Mouse (Mus musculus) CD4-positive helper T cell, adult 2 months (primary cell): ENCODE measurements around the gene Sec1.

Source experiments
- DNase-seq: peaks from one replicate; pipeline ENCODE4 v3.0.0-alpha.2; 2012; ENCODE audit warnings: low read depth, missing footprints, low spot score

Gene Sec1

DNA sequence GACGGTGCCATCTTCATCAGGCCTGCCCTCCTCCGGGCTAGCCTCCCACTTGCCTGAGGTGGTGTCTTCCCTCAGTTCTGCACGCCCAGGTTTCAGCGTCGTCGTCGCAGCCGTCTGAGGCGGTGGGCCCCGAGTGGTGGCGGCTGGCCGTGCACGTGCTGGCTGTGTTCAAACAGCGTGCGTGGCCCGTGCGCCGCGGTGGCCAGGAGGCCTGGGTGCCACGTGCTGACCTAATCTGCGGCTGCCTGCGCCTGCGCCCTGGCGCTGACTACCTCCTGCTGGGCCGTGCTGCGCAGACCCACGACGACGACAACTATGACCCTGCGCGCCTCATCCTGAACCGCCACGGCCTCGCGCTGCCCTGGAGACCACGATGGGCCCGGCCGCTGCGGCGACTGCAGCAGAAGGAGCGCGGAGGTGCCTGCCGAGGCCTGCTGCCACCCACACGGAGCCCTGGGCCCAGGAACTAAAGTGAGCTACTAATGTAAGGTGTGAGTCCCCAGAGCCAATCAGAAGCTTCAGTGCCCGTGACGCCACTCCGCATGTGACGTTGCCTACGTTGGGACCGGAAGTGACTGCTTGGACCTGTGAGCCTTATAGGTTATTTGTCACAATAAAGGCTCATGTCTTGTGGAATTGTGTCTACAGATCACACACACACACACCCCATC, at the start of gene Sec1:
TSS of gene Sec1 (minus strand) at position 482 of the 671 bp plus-strand sequence.
- no peak for DNase-seq

DNA sequence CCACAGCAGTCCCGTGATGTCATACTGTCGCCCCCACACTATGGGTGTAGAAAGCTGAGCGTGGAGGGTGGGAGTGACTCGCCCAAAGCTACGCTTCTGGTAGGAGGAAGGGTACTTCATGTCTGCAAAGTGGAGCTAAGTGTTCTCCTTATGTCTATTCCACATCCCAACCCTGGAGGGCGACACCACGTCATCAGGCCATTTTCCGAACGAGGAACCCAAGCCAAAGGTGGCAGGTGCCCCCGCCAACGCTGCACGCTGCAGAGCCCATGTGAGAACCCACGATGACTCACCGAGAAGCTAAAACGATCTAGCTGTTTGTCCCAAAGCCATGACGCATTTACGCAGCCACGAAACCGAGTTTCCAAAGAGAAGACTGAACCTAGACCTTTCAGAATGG, 48.1 kb upstream of the Sec1 start:
- peak; percentile 89 for DNase-seq

DNA sequence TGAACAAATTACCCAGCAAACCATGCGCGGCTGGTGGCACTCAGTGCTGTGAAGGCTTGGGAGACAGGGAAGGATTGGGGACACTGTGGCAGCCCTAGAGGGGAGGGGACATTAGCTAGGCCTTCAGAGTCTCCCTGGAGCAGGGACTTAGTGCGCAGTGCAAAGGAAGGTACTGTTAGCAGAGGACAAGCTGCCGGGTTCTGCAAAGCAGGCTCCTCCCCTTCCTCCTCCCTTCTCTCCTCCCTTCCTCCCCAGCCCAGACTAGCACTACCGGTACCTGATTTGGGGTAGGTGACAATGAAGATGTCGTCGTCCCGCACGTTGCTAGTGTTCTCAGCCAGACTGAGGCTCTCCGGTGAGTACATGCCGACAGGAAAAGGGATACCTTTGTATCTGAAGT, 47.6 kb upstream of the Sec1 start:
- DNase-seq, result peak; percentile 86

DNA sequence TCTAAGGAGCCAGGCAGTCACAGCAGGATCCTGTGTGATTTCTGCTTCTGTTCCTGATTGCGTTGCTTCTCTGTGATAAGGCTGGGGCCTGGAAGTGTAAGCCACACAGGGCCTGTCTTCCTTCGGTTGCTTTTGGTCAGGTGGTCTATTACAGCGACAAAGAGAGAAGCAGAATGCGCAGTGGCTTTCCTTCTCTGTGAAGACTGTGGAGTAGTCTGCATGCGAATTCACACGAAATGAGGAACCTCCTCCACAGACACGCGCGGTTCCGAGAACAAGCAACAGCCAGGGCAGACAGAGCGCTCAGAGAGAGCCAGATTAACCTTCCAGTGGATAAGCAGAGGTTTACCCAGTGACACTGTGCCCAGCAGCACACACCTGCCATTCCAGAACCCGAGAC, 47.1 kb upstream of the Sec1 start:
- DNase-seq, result no peak

DNA sequence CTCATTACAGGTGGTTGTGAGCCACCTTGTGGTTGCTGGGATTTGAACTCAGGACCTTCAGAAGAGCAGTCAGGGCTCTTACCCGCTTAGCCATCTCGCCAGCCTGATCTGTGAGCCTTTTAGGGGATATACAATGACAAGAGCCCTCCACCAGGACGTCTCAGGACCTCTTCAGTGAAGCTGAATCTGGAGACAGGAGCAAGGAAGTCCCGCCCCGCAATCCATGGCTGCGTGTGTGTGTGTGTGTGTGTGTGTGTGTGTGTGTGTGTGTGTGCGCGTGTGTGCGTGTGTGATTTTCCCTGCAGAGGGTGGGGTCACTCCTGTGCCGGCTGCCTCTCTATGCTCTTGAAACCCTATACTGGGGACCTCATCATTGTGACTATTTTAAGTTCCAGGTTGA, 45.6 kb upstream of the Sec1 start:
- DNase-seq, result peak; percentile 42

DNA sequence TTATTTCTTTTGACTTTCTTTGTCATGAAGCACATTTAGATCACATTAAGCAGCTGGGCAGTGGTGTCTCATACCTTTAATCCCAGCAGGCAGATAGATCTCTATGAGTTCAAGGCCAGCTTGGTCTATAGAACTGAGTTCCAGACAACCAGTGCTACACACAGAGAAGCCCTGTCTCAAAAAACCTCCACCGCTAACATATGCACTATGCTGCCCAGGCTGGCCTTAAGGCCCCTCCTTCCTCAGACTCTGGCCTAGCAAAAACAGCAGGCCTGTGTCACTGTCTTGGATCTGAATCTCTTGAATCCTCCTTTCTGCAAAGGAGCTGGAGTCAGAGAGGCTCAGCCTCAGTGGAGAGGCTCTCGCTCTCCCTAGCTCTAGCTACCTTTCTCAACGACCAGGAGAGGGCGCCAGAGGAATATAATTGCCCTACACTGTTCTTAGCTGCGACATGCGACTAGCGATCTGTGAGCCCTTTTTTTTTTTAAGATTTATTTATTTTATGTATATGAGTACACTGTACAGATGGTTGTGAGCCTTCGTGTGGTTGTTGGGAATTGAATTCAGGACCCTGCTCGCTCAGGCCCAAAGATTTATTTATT, 45.1 kb upstream of the Sec1 start:
- DNase-seq, result peak; percentile 90

DNA sequence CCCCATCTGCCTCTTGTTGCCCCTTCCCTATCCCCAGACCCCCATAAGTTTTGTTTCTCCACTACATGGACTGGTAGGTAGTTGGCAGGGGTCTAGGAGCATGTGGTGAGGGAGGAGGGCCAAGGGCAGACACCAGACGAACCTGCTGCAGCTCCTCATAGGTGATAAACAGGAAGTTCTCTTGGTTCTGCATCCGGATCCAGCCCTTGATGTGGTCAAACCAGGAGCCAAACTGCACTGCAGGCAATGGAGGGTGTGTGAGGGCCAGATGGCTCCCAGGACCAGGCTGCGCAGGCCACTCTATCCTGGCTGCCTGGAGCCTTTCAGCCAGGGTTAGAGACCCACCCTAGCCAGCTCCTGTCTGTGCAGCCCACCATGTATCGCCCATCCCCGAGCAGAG, 39.3 kb upstream of the Sec1 start:
- DNase-seq, result peak; percentile 90

DNA sequence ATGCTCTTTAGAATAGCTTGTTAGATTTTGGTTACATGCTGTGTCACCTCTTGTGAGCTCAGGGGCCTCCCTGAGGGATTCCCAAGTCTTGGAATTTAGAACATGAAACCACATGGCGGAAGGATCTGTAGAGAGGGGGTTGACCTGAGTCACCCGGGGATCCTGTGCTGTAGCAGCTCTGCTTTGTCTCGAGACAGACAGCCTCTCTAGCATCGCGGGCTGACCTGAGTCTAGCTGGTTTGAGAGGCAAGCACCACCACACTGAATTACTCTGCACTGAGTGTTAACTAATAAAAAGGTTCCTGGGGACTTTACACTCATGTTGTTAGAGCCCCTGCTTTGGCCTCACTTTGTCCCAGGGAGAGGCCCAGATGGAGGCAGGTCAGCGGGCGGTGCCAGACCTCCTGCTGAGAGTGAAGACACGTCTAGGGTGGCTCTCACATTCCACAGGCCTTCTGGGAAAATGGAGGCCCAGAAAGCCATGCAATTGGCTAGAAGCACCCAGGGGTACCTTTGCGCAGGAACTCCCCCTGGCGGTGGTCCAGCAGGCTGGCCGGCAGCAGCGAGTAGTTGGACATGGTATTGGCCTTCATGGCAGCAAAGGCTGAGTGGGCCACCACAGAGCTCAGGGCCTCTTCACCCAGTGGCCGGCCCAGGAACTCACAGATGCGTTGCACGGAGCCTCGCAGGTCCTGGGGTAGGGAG, 36.7 kb upstream of the Sec1 start:
- peak; percentile 32 for DNase-seq

DNA sequence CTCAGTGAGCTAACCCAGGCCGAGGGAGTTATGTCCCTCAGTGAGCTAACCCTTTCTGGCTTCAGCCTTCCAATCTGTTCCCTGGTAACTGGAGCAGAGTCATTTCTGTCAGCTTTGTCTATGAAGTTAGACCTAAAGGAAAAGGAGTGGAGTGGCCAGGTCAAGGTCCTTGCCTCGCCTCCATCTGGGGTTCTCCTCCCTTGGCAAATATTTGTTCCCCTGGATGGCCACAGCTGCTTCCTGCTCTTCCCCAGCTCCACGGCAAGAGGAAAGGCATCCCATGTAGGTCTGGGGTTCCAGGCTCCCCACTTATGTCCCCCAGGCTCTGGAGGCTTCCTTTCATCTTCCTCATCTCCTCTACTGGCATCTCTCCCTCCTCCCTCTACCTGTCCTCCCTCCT, 33.4 kb upstream of the Sec1 start:
- no peak for DNase-seq

DNA sequence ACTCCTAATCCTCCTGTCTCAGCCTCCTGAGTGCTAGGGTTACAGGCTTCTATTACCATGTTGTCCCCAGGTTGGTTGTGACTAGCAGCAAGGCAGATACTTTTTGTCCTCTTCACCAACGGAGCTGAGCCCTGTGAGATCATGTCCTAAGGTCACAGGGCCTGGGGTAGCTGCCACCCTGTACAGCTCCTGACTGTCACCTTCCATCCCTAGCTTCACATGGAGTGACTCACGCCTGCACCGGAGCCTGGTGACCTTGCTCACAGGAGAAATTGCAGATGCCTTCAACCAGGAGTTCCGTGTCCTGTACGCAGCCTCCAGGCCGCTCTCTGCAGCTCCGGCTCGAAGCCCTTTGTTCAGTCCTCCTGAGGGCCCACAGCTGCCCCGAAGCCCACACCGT, 32.2 kb upstream of the Sec1 start:
- DNase-seq, result no peak

DNA sequence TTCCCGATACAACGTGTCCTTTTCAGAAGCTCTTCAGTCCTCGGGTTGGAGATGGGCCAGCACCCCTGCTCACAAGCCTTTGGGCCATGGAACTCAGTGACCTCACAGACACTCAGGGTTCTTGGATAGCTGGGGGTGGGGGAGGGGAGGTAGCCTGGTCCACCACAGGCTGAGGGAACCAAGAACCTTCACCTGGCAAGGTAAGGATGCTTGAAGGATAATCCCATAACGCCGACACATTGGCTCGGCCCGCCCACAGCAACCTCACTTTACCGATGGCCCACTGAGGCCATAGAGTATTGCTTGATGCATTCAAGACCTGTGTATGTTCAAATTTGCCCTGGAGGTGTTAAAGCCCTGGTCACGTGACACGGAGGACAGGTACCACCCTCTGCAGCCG, 31.5 kb upstream of the Sec1 start, which contains the start of gene Spaca4:
TSS of gene Spaca4 (minus strand) at position 101 of the 400 bp plus-strand sequence.
- DNase-seq, result no peak

DNA sequence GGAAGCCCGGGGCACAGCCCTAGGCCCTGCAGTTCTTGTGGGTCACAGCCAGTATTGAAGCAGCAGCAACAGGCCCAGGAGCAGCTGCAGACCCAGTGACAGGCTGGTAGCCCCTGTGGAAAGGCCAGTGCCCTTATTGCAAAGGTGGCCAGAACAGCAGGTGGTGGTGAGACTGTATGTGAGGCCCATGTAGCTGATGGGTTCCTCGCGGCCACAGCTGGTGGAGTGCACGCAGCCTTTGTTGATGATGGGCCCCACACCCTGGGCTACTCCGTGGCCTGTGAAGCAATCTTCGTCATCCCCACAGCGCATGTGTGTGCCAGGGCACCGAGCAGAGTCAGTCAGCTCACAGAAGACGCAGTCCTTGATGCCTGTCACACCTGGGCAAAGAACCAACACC, 30.9 kb upstream of the Sec1 start:
- DNase-seq, result no peak

DNA sequence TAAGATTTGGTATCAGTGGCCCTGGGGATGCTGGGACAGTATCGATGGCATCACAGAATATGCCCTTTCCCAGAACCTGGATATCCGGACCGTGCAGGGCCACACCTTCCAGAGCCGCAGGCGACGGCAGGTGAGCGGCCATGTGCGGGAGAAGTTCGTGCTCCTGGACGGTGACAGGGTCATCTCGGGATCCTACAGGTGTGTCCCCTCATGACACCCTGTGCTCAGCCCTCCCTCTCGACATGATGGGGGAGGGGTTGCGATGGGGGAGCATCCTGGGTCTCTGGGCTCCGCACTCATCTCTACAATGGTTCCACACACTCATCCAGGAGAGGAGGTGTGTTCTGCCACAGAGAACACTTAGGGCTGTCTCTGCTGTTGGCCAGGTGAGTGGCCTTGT, 29.6 kb upstream of the Sec1 start:
- DNase-seq, result no peak

DNA sequence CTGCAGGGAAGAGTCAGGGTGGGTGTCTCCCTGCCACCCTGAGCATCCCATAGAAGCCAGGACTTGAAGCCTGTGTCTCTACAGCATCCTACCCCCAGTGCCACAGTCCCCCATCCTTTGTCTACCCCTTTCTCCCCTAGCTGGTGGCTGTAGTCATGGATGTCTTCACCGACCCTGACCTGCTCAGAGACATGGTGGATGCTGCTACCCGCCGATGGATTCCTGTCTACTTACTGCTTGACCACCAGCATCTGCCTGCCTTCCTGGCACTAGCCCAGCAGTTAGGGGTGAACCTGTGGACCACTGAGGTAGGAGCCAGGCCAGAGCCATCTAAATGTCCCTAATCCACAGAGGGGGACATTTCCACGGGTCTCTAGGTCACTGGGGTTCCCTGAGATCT, 29.1 kb upstream of the Sec1 start:
- no peak for DNase-seq

DNA sequence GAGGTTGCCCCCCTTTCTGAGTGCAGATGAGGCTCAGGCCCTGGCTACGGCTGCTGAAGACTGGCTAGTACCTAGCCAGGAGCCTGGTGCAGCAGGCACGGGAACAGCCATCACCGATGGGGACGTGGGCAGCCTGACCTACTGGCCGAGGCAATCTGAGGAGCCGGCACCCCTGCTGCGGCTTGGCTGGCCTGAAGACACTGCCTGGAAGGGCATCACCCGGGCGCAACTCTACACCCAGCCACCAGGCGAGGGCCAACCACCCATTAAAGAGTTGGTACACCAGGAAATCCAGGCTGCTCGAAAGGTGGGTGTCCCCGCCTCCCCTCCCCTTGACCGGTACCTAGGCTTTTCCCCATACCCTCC, 28.1 kb upstream of the Sec1 start:
- no peak for DNase-seq

DNA sequence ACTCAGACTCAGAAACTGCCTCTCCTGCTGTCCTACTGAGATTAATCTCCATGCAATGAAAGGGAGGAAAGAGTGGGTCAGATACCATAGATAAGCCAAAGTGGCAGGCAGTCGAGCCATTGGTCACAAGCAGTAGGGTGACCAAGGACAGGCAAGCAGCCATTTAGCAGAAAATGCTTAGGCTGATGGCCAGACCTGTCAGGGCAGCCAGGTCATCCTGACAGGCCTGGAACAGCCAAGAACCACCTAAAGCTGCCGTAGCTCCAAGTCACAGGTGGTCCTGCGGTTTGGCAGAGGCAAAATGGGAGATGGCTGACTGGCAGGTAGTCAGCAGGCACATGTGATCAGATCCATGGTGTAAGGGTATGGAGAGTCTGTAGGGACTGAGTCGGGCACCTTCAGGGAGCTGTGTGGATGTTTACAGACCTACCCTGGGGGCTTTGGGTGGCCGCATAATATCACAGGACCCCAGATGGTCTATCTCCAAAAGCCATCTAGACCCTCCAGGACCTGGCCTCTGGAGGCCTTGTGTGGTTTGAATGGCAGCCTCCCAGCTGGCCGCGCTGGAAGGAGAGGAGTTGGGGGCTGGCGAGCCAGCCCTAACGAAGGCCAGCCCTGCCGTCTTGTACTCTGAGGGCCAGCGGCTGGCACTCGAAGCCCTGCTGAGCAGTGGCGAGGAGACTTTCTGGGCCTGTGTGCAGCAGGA, 27.6 kb upstream of the Sec1 start:
- DNase-seq, result no peak

DNA sequence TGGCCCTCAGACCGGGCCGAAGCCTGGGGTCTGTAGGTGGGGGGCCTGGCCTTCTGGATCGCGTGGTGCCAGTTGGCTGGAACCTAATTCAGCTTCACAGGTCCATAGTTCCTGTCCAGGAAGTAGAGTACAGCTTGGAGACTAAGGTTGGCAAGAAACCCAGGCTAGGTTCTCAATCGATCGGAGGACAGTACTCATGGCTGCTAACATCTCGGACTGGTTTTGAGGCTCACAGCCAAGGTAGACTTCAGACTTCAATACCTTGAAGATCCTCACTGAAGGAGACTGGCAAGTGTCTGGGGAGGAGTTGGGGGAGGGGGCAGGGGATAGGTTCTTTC, 27.0 kb upstream of the Sec1 start:
- DNase-seq, result no peak

DNA sequence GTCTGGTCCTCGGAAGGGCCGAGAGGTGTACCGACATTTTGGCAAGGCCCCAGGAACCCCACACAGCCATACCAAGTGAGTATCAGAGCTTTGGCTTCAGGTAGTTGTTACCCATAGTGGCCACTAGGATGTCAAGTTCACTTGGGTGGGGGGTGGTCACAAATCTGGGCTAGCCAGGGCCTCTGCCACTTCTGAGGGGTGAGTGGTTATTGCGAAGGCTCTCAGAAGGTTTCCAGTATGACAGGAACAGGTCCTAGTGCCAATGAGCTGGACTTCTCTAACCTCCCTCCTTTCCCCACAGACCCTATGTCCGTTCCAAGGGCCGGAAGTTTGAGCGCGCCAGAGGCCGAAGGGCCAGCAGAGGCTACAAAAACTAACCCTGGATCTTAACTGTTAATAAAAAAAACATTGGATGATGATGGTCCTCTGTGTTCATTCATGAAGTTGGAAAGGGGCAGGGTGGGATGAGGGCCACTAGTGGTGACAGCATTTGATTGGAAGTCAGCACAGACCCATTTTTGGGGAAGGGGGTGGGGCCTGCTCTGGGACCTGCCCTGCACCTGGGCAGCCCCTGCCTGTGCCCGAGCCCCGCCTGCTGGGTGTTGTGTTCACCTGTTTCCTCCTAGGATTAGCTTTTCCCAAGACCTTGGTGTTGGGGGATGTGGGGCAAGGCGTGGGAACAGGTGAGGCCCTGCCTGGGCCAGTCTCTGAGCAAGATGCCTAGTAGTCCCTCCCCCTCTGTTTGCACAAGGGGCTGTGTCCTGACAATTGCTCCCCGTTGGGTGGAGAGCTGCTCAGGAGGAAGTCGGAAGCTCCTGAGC, 26.4 kb upstream of the Sec1 start, which contains the start of gene Fam83e:
TSS of gene Fam83e (plus strand) at position 800 of the 821 bp plus-strand sequence.
- DNase-seq, result no peak

DNA sequence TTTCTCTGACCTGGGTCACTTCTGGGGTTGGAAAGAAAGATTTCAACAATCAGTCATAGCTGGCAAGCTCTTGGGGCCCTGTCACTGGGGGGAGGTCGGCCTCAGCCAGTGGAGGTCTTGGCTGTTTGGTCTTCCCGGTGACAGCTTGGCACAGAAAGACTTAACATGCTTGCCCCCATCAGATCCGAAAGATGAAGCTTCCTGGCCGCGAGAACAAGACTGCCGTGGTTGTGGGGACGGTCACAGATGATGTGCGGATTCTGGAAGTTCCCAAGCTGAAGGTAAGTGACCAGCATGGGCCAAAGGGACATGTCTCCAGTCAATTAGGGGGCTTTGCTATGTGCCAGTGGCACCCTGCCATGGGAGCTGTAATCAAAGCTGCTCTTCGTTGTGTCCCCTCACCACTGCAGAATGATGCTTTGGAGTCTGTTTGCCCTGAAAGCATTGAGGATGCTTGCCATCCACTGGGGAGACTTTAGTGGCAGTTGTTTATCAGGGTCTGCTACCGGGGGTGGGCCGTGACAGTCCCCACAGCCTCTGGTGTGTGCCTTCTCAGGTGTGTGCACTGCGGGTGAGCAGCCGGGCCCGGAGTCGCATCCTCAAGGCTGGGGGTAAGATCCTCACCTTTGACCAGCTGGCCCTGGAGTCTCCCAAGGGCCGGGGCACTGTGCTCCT, 25.7 kb upstream of the Sec1 start:
- no peak for DNase-seq

DNA sequence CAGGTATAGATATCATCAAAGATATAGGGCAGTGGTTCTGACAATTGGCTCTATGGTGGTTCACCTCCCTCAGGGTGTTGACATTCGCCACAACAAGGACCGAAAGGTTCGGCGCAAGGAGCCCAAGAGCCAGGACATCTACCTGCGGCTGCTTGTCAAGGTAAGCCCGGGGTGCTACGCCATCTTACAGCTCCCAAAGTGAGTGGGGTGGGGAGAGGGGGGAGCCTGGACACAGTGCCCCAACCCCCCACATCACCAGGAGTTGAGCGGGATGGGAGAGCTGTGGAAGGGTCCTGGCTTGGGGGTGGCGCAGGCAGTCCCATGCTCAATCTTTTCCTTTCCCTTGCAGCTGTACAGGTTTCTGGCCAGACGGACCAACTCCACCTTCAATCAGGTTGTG, 25.0 kb upstream of the Sec1 start:
- no peak for DNase-seq

DNA sequence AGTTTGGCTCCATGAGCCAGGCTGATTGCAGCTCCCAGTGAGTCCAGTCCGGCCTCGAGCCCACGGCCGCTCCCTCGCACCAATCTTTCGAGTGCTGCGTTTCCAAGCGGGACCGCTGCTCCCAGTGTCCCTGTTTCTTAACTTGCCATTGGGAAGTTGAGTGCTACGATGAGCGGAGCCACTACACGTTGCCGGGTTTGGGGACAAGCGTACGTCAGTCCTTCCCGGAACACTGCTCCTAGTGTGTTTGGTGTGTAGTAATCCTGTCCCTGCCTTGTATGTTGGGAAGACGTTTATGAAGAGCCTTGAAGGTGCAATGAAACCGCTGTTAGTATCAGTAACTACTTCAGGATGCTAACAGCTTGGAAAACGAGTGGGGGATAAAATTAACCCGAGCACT, 24.1 kb upstream of the Sec1 start:
- no peak for DNase-seq
